Mouse (Mus musculus) heart, postnatal 0 days (tissue): Measurements from ENCODE around the gene Ppm1b. TPM values are rescaled to one million over a fixed set of nuclear protein-coding genes. Genes with fewer than 3 reads are reported as not detected.

ENCODE experiments used
- ATAC-seq: fragments of 200-750 bp; cut with Nextera tagmentation; 2 replicates; pipeline ENCODE4 v1.8.0; 2017; ENCODE audit warnings: low read depth, moderate number of reproducible peaks, moderate library complexity; ENCODE audit not compliant: insufficient read depth
- DNase-seq: peaks from one replicate; pipeline ENCODE4 v3.0.0-alpha.2; 2016; ENCODE audit warnings: low spot score
- H3K27ac ChIP-seq: fragments of 300-500 bp; sonication (generic); 2 replicates; pipeline ENCODE4 v1.5.1; 2014; ENCODE audit warnings: low read depth, mild to moderate bottlenecking
- H3K27me3 ChIP-seq: fragments of 300-500 bp; sonication (generic); 2 replicates; pipeline ENCODE4 v1.6.1; 2014; ENCODE audit warnings: low read length, mixed read lengths; ENCODE audit not compliant: control insufficient read depth, insufficient read depth
- H3K36me3 ChIP-seq: fragments of 300-500 bp; sonication (generic); replicated peaks from 2 replicates; pipeline ENCODE4 v1.6.1; 2014; ENCODE audit warnings: low read length, mixed read lengths; ENCODE audit not compliant: control insufficient read depth, insufficient read depth
- H3K4me1 ChIP-seq: fragments of 300-500 bp; sonication (generic); 2 replicates; pipeline ENCODE4 v1.6.1; 2014; ENCODE audit warnings: antibody characterized with exemption; ENCODE audit not compliant: control insufficient read depth, insufficient read depth
- H3K4me2 ChIP-seq: fragments of 300-500 bp; sonication (generic); 2 replicates; pipeline ENCODE4 v1.6.1; 2014; ENCODE audit warnings: low read depth, mild to moderate bottlenecking, low read length, moderate library complexity
- H3K4me3 ChIP-seq: fragments of 300-500 bp; sonication (generic); 2 replicates; pipeline ENCODE4 v1.5.1; 2014; ENCODE audit warnings: low read depth, low read length
- H3K9ac ChIP-seq: fragments of 300-500 bp; sonication (generic); replicated peaks from 2 replicates; pipeline ENCODE4 v1.6.1; 2014; ENCODE audit warnings: low read depth, low read length, mixed read lengths
- H3K9me3 ChIP-seq: fragments of 300-500 bp; sonication (generic); replicated peaks from 2 replicates; pipeline ENCODE4 v1.6.1; 2016; ENCODE audit warnings: low read length; ENCODE audit not compliant: control insufficient read depth
- CTCF ChIP-seq: IDR thresholded peaks from 2 replicates; pipeline ENCODE4 v1.5.1; 2016; ENCODE audit warnings: antibody characterized with exemption, control low read depth, low read depth
- EP300 ChIP-seq: IDR thresholded peaks from 2 replicates; pipeline ENCODE4 v1.6.1; 2016; ENCODE audit warnings: antibody characterized with exemption, low read depth
- WGBS: fragments of 180-500 bp; shearing (Covaris S2); extraction: QIAGEN DNeasy Blood & Tissue Kit; methylation state at CpG from one replicate; pipeline ENCODE4 v1.1.7; 2014; 5-methylcytosine and 5-hydroxymethylcytosine counted together
- polyA plus RNA-seq: library from polyadenylated mRNA; unstranded; fragments of >200 nt; fragmentation: Nextera tagmentation; extraction: Ambion mirVana; gene quantifications from 2 replicates; pipeline ENCODE4 v1.2.1, GENCODE M21; 2015
- total RNA-seq: library from RNA; depleted of rRNA; stranded (reverse); fragments of >200 nt; gene quantifications from 2 replicates; pipeline ENCODE4 v1.2.3, GENCODE M21; 2014; ENCODE audit warnings: low replicate concordance

The Ppm1b gene
- total and polyA plus RNA-seq, 2 experiments from 2014 or later: 44.6 to 49.2 TPM

- no peak for ATAC-seq
- H3K9me3 ChIP-seq: peaks cover 4% of the 10 kb centered on the region; the same call in 1 of the 2 replicates
- DNase-seq: no peak
- H3K27ac ChIP-seq: no peak overlapping the region
- no peak overlapping the region for H3K4me3 ChIP-seq
- TF ChIP-seq EP300 (no peak), CTCF (no peak)
- no peaks in the 10 kb centered on the region for H3K27me3 ChIP-seq
- peaks cover 9% of the 10 kb centered on the region for H3K4me1 ChIP-seq
- H3K36me3 ChIP-seq: no peaks in the 10 kb centered on the region; the same call in 1 of the 2 replicates
- WGBS: 81% methylated on average over 4 of the region's 4 CpGs
- no peak overlapping the region for H3K4me2 ChIP-seq
- no peak overlapping the region for H3K9ac ChIP-seq
These were observed 5.5 kb downstream of the Ppm1b start for GRCm38 (mm10) chr17:84962046-84962445.

- H3K4me2 ChIP-seq: no peak overlapping the region
- ATAC-seq: no peak
- H3K4me1 ChIP-seq: peaks cover 9% of the 10 kb centered on the region
- WGBS: 61% methylated on average over 6 of the region's 6 CpGs
- TF ChIP-seq CTCF: no peak
- TF ChIP-seq EP300: no peak
- no peak overlapping the region for H3K27ac ChIP-seq
- no peaks in the 10 kb centered on the region; the same call in 1 of the 2 replicates for H3K36me3 ChIP-seq
- peaks cover 4% of the 10 kb centered on the region; the same call in 1 of the 2 replicates for H3K9me3 ChIP-seq
- no peaks in the 10 kb centered on the region for H3K27me3 ChIP-seq
- no peak for DNase-seq
- H3K4me3 ChIP-seq: no peak overlapping the region
- no peak overlapping the region for H3K9ac ChIP-seq
These were observed 7.1 kb downstream of the Ppm1b start for GRCm38 (mm10) chr17:84963651-84964050.

DNA sequence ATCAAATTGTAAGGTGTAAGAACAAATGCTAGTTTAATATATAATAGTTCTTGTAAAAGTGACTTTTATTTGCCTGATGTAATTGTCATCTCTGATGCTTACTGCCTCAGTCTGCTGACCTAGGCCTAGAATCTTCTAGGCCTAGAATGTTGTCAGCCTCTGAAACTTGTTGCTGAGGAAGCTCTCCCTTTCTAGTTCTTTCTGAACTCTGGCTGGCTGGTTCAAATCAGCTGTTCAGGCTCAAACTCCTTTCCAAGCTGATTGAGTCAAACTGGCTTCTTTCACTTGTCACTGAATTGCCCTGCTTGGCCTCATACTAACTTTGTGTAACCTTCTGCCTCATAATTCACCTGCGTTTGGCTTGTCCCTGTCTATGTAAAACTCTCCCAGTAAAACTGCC is 9.7 kb downstream of the Ppm1b start:
- 91% methylated on average over 1 of the region's 1 CpGs for WGBS
- Histone ChIP-seq H3K9me3 (peaks cover 4% of the 10 kb centered on the region; the same call in 1 of the 2 replicates), H3K36me3 (no peaks in the 10 kb centered on the region; the same call in 1 of the 2 replicates), H3K4me3 (no peak overlapping the region), H3K4me1 (peaks cover 2% of the 10 kb centered on the region; the same call in 1 of the 2 replicates), H3K27ac (no peak overlapping the region), H3K27me3 (no peaks in the 10 kb centered on the region), H3K4me2 (no peak overlapping the region), H3K9ac (no peak overlapping the region)
- DNase-seq (no peak), ATAC-seq (no peak)
- TF ChIP-seq CTCF: no peak
- no peak for TF ChIP-seq EP300

DNA sequence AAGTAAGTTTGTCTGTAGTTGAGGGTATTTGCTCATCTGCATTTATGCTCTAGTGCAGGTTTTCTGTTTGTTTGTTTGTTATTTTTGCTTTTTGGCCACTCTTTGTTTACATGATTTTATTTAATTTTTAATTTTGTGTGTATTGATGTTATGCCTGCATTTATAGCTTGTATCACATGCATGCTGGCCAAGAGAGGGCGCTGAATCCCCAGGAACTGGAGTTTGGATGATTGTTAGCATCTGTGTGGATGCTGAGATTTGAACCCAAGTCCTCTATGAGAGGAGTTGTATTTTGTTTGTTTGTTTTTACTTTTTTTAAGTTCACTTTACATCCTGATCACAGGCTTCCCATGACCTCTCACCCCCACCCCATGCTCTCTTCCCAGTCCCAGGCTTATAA is 10.5 kb downstream of the Ppm1b start:
- Histone ChIP-seq H3K27ac (no peak overlapping the region), H3K4me3 (no peak overlapping the region), H3K9me3 (peaks cover 4% of the 10 kb centered on the region; the same call in 1 of the 2 replicates), H3K4me1 (peaks cover 2% of the 10 kb centered on the region; the same call in 1 of the 2 replicates), H3K36me3 (no peaks in the 10 kb centered on the region; the same call in 1 of the 2 replicates), H3K9ac (no peak overlapping the region), H3K4me2 (no peak overlapping the region), H3K27me3 (no peaks in the 10 kb centered on the region)
- ATAC-seq (no peak), DNase-seq (no peak)
- 67% methylated on average over 1 of the region's 1 CpGs for WGBS
- TF ChIP-seq CTCF: 0 out of 2 replicates have a peak, but pooled peaks have one; percentile 7
- TF ChIP-seq EP300: no peak

- H3K9ac ChIP-seq: no peak overlapping the region
- no peak overlapping the region for H3K4me3 ChIP-seq
- ATAC-seq (no peak), DNase-seq (no peak)
- peaks cover 2% of the 10 kb centered on the region; the same call in 1 of the 2 replicates for H3K4me1 ChIP-seq
- WGBS: 65% methylated on average over 8 of the region's 8 CpGs
- H3K4me2 ChIP-seq: no peak overlapping the region
- H3K27ac ChIP-seq: no peak overlapping the region
- no peaks in the 10 kb centered on the region; the same call in 1 of the 2 replicates for H3K36me3 ChIP-seq
- peaks cover 4% of the 10 kb centered on the region; the same call in 1 of the 2 replicates for H3K9me3 ChIP-seq
- H3K27me3 ChIP-seq: no peaks in the 10 kb centered on the region
- TF ChIP-seq CTCF: no peak
- TF ChIP-seq EP300: no peak
These were observed 13.4 kb downstream of the Ppm1b start for GRCm38 (mm10) chr17:84969916-84970315.

DNA sequence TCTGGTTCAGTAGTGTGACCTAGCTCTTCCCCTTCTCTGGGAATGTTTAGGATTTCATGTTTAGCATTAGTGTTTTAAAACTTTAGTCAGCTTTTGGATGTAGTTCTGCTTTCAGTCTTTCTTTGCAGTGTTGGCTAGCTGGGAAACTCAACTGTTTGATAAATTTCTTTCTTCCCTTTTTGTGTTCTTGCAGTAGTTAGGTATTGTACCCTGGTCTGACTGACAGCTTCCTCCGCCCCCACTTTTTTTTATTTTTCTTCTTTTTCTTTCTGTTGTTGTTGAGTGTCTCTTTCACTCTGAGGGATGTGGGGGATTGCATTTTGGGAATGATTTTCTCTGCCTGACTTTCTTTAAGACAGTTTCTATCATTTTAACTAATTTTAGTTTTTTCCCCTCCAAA is 25.2 kb downstream of the Ppm1b start:
- Histone ChIP-seq H3K9ac (no peak overlapping the region), H3K4me3 (no peak overlapping the region), H3K36me3 (no peaks in the 10 kb centered on the region), H3K9me3 (peaks cover 4% of the 10 kb centered on the region; the same call in 1 of the 2 replicates), H3K4me1 (peaks cover 5% of the 10 kb centered on the region; the same call in 1 of the 2 replicates), H3K4me2 (no peak overlapping the region), H3K27ac (no peak overlapping the region), H3K27me3 (no peaks in the 10 kb centered on the region)
- 88% methylated on average over 1 of the region's 1 CpGs for WGBS
- DNase-seq (no peak), ATAC-seq (no peak)
- TF ChIP-seq EP300: no peak
- no peak for TF ChIP-seq CTCF
